Mouse (Mus musculus) CD4-positive, CD25-positive, alpha-beta regulatory T cell, adult 4 months (primary cell): ENCODE measurements at regions not wholly inside any gene's neighbourhood (a gene's known extent, or its start where the extent isn't known, plus 50 kb on each side); places are given as distances from the start of the nearest gene placed in this dataset.

Source experiments
- ATAC-seq: one replicate; pipeline ENCODE4 v1.8.0; 2017

DNA sequence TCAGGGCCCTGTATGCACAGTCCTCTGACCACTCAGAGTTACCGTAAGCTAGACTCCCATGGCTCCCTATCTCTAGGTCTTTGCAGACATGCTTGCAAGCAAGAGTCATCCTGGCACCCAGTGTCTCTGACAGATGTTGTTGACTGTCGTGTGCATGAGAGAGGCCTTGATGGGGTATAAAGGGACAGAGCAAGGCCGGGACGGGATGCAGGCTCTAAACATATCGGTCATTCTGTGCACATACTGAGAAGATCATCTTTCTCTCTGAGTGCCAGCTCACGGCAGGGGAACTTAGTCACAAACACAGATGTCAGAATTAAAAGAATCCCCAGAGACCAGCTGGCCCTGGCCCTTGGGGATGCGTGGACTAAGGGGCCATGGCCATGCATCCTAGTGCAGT is 199.4 kb upstream of the Usp24 start:
- no peak for ATAC-seq

DNA sequence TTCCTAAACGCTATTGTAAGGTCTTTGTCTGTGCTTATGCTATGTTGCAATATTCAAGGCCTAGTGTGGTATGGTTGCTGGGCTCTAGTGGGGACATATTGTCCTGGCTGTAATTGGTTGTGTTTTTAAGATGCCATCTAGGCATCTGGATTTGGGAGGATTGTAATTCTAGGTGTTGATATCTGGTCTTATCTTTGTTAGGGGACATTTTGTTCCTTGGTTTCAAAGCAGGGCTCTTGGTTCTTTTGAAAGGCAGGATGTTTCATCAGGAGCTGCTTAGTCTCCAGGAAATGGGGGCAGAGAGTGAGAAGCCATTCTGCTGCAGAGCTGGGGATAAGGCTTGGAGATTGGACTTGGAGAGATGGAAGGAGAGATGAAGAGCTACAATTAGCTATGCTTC is 194.7 kb upstream of the Usp24 start:
- ATAC-seq = no peak

DNA sequence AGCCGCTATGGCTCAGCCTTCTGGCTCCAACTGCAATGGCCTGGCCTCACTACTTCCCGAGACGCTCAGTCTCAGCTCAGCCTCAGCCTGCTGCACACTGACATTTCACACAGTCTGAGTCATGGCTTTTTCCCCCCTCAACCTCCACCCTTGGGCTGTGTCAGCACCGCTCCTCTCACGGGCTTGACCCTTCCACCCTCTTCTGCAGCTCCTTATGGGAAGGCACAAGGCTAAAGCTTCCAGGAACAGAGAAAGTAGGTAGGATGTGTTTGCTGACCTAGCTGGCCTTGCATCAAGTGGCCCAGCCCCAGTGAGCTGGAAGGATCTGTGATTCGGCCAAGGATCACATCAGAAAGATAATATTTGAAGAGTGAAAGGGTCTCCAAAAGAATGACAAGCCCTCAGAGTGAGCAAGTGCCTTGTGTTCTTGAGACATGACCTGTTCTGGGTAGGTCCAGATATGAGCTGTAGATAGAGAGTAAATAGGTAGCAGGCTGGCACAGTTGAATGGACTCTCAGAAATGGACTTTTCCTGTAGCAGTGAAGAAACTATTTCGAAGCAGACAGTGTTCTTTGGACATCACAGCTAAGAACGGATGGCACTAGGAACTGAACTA is 192.9 kb upstream of the Usp24 start:
- ATAC-seq = no peak

DNA sequence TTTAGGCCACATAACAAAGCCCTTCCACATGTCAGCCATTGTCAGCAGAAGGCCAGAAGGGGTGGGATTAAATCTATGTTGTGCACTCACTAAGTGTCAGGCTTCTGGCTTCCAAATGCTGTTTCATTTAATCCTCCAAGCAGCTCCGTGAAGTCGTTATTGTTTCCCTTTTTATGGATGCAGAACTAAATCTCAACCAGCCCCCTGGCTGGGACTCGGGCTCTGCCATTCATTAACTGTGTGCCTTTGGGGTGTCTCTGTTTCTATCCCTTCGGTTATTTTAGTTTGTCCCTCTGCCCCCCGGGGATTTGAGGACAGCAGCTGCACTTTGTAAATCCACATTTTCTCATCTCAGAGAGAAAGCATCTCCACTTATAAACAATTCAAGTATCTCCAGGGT is 188.8 kb upstream of the Usp24 start:
- ATAC-seq = no peak

DNA sequence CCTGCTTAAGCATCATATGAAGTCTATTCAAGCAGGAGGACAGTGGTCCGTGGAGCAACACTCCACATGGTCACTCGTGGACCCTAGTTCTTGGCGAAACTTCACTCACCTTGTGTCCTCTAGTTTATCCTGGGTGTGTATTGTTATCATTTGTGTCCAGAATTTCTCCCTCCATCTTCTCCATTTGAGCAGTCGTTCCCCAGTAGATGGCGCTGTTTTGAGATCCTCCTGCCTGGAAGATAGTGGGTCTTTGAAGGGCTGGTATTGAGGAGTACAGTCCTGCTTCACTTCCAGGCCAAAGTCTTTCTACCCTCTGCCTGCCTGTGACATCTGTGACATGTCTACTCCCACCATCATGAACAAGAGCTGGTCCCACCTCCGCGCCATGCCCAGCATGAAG is 188.4 kb upstream of the Usp24 start:
- no peak for ATAC-seq

DNA sequence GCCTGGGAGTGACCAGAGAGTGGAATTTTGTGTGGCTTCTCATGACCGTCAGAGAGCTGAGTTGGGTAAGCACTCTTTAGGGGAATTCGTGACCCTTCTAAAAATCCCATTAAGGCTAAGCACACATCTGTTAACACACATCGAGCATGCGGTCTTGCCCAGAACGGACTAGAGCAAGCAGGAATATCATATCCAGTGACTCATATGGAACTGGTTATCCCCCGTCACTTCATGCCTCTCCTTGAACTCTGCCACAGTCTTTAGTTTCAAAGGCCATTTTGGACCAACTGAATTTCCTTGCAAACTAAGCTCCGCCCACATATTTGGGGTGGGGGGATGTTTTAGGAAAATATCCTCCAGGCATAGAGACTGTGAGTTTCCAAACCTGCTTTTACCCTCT is 186.7 kb upstream of the Usp24 start:
- no peak for ATAC-seq

DNA sequence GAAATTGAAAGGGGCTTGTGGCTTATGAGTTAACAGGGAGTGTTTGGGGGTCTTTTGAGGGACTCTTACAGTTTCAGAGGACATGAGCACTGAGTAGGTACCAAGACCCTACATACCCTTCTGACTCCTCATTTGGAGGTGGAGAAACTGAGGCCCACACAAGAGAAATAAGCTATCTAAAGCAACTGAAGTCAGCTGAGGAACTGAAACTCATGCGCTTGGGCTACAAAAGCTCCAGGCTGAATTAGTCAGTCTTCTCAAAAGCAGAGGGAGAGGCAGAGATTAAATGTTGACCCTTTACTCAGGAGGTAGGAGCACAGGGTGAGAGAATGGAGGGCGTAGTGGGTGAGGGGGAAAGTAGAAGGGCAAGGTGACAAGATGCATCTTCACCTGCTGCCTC is 186.2 kb upstream of the Usp24 start:
- no peak for ATAC-seq

DNA sequence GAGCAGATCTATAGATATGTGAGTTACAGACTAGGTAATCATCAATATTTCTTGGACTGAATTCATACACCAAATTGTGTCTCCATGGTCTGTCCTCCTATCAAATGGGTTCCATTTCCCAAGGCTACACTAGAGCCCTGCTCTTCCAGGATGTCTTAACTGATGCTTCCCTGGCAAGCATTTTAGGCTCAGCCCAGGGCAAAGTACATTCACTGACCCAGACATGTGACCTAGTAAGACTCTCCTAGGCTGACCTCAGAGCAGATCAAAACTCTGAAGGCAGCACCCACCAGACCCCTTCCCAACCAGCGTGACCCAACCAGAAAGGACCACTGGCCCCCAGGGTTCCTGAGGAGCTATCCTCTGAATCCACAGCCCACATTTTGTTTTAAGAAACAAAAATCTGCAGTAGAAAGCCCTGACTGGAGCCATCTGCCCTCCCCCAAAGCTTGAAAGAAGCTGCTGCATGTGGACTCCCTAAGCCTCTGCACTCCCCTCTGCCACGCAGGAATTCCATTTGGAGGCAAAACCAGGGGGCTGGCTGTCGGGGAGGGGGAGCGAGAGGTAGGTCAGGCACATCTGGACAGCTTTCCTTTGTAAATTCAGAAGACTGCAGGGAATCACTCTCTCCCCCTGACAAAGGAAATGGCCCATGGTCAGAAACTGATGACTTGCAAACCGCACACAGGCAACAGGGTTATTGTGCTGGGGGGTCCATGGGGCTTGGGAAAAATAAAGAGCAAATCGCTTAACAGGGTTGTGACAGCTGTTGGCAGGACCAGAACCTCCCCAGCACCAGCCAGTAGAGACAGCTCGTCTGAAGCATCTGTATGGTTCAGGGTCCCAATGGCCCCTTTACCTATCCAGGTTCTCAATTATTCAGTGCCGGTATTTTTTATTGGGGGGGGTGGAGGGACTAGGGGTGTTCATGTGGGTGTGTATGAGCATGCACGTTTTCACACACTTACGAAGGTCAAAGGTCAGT is 182.0 kb upstream of the Usp24 start:
- no peak for ATAC-seq

DNA sequence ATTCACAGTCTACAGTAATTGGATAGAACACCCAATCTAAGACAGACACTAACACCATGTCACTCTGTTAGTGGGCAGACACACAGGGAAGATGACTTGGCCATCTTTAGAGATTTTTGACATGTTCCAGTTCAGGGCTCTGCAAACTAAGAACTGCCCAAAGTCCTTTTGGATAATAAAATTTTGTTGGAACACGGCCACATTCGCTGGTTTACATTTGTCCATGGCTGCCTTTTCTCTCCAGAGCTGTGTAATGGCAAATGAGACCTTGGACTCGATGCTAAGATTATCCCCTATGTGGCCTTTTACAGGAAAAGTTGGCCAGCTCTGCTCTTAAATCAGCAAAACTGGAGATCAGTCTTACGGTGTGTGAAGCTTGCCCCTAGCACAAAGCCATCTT is 173.3 kb upstream of the Usp24 start:
- ATAC-seq = no peak

DNA sequence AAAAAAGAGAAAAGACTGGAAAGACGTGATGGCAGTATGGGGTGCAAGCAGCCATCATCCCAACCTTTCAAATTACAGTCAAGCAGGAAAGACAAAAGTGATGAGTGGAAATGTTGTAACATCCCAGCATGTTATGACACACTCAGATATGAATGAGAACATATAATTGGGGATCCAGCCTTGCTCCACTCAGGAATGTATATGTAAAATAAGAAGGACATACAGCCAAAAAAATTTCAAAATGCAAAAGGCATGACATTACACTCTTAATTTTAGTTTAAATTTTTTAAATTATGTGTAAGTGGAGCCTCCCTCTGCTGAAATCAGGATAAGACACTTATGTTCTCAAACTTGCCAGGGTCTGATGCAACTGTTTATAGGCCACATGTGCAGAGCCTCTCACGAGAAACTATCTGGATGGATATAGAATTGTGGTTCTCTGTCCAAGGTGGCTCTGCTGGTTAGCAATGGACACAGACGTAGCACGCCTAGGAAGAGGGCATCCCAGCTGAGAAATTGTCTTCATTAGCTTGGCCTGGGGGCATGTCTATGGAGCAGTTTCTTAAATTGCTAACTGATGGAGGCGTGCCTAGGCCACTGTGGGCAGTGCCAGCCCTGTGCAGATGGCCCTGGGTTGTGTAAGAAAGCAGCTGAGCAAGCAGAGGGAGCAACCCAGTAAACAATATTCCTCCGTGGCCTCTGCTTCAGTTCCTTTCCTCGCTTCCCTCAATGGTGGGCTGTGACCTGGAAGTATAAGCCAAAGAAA is 171.5 kb upstream of the Usp24 start:
- ATAC-seq = no peak

DNA sequence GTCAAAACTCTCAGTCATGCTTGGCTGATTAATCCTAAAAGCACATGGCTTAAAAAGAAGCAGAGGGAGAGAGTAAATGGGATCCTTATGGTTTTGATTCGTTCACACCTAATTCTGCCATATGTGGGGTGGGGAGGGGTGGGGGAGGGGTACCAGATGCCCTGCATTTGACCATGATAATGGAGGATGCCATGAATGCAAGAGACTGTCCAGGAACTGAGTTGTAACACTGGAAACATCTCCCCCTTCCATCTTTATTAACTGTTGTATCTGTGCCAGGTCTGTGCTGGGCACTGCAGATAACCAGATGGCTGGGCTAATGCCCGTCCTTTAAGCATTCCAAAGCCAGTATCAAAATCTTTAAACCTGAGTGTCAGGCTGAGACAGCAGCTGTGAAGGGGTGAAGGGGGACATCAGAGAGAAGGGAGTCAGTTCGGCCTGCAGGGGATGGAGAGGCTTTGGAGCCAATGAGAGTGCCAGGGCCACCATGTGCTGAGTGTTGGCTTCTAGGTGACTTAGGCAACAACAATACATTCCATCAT is 169.0 kb upstream of the Usp24 start:
- ATAC-seq = no peak

DNA sequence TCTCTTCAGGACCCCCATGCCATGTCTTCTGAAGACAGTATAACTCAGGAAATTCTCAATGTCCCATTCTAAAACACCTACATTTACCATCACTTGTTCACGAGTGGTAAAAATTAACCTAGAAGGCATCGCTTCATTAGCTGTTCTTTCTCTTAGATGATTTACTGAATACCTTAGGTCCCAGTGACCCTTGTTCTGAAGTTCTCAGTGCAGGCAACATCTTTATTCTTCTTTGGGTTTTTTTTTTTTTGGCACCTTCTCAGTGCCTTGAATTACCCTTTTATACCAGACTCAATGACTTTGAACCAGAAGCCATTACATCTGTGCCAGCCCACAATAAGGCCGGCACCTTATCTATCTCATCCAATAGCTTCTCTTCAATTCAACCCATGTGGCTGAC is 167.1 kb upstream of the Usp24 start:
- no peak for ATAC-seq

DNA sequence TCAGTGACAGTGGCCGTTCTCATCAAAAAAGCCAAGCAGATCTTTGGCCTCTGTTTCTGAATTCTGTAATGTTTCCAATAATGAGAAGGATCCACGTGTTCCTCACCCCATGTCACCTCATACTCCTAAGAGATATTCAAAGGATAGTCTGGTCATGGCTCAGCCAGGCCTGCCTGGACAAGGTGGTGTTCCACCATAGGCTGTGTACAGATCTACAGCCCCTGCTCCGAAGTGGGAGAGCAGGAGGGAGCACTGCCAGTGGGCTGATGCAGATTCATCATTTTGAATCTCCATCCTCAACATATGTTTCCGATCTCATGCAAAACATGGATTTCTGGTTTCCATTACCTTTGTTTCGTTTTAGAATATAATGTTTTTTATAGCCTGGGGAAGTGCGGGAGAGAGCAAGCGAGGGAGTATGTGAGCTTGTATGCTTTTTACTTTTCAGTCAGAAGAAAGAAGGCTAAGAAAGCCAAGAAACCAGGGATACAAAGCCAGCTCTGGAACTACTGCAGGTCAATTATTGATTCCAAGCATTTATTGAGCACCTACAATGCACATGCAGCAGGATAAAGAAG is 166.5 kb upstream of the Usp24 start:
- no peak for ATAC-seq

DNA sequence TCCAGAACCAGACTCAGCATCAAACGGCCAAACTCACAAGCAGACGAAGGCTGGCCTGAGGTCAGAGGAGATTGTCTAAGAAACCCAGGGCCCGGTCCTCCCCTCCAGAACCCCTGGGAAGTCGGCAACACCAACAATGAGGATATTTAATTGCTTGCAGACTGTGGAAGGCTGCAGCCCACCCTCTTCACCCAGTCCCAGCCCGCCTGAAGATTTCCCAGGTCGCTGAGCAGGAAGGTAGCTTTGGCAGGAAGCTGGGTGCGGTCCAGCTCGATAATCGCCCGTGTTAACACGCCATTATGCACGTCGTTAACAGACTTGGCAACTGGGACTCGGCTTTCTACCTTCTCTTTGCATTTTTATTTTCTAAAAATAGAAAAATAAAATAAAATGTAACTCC is 165.2 kb upstream of the Usp24 start:
- no peak for ATAC-seq

DNA sequence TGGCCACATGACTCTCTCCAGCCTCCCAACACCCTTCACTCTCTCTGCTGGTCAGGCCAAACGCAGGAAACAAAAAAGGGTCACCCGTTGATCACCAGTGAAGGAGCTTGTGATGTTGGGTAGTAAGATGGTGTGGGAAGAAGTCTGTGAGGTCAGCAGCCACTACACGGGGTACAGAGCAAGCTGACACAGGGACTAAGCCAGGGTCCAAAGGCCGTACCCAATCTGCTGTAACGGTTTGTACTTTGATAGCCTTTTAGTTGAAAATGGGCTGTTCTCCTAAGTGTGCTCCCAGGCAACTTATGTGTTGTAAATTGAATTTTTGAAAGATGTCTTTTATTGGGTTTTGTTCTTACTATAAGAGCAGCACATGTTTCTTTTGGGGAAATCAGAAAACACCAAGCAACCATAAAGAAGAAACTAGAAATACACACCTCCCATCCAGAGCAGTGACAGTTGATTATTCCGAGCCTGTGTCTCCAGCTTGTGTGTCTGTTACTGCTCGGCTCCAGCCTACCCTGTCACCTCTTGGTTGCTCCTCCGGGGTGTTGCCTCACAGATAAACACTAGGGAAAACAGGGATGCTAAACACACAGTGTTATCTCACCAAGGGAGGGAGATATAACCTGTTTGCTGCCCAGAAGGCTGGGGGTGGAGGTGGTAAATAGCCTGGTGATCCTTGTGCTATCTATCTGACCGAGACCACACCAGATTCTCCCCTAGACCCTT is 158.4 kb upstream of the Usp24 start:
- no peak for ATAC-seq

DNA sequence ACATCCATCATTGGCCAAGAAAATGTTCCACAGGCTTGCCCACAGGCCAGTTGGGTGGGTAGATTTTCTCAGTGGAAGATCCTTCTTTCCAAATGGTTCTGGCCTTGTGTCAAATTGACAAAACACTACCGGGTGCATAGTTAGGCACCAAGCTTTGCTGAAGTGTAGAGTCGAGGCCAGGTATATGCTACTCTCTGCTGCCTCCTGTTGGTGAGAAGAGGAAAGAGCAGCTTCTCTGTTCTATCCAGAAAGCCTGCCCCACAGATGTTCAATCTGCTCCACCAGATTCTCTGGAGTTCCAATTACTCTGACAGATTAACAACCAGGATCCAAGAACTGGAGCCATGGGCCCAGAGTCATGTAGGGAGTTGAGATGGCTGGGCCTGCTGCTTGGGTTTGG is 154.4 kb upstream of the Usp24 start:
- ATAC-seq = no peak

DNA sequence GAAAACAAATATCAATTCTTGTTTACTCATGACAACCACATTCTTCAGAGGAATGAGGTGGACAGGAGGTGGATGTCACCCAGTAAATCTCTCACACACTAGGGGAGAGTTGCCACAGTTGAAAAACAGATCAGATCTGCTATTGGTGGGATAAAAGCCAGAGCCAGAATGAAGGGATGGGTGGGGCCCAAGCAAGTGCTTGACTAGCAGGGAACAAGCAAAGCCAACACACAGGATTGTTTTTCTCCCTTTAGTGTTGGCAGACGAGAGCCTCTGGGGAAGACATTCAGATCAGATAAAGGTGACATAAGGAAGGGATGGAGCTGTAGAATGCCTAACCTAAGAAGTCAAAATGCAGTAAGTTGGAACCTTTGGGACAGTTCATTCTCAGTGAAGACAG is 153.5 kb upstream of the Usp24 start:
- ATAC-seq = no peak

DNA sequence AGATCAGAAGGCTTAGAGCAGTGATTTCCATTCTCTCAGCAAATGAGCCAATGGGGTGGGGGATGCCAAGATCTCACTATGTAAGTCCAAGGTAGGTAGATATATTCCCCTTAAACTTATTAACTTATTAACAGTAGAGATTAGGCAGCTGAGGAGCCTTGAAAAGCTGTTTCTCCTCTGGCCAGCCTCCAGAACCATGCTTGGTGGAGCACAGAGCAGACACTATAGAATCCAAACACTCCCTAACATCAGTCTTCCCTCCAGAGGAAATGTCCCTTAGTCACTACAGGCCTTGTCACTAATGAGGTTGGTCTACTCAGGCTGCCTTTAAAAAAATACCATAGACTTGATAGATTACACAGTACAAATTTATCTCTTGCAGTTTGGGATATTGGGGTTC is 152.8 kb upstream of the Usp24 start:
- no peak for ATAC-seq

DNA sequence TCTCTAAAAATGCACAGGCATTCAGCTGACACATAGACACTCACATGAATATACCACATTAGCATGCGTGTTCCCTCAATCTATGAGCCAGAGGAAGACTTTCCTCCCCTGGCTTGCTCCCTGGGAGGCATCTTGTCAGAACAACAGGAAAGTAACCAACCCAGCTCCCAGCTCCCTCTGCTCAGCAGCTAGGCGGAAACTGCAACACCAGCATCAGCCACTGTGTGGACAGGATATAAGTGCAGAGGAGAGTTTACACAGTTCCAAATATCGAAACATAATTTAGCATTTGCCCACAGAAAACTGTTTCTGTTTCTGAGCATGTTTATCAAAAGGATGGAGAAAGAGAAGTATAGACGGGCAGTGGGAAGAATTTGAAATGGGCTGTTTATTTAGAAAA is 148.3 kb upstream of the Usp24 start:
- no peak for ATAC-seq

DNA sequence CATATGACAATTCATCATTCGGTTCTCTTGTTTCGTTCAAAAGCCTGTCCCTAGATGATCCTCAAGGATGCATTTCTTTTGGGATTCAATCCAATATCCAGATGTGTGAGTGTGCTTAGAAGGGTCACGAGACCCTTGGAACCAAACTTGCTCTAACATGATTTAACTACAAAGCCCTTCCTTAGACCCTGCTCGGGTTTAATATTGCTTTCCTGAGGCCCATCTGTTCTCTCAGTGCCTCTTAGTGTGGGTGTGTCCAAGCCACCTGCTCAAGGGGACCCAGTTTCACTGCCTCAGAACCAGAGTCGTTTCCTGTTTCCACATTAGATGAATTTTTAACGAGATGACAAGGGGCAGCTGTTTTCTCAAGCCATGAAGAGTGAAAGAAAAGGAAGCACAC is 147.3 kb upstream of the Usp24 start:
- no peak for ATAC-seq

DNA sequence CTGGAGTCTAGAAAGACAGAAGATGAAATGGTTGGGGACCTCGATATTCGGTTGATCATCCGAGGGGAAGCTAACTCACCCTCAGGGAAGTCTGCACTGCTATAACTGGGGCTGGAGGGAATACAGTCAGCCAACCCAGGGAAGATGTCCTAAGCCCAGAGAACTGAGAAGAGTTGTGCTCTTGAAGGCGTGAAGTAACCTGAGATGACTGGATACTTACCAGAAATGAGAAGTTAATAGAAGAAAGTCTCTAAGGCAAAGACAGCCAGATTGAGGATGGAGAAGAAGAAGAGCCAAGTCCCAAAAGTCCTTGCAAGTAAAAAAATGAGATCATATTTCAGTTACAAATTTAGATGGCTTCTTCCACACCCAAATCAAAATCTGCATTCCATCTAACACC is 146.5 kb upstream of the Usp24 start:
- ATAC-seq = no peak

DNA sequence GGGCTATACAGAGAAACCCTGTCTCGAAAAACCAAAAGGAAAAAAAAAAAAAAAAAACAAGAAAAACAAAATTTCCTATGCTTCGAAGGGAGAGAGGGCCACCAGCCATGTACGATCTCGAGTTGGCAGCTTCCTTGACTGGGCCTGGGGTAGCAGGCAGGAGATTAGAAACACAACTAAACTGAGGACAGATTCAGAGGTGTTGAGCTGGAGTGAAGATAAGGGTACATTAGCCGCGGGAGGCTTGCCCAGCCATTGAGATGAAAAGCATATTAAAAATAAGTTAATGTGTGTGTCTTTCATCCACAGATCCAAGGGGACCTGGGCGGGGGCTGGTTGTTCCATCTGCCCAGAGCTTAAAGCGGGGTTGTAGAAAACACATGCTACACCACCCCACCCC is 145.3 kb upstream of the Usp24 start:
- ATAC-seq = no peak
